Mouse (Mus musculus) intestine, embryonic 14.5 days (tissue): ENCODE data around the gene Tfrc. TPM values are rescaled to one million over a fixed set of nuclear protein-coding genes. Genes with fewer than 3 reads are reported as not detected.

Experiments
- ATAC-seq: fragments of 200-750 bp; cut with Nextera tagmentation; replicated peaks from 2 replicates; pipeline ENCODE4 v1.8.0; 2017; ENCODE audit warnings: low read depth, moderate number of reproducible peaks, moderate TSS enrichment, moderate library complexity; ENCODE audit not compliant: low FRiP score, low TSS enrichment
- DNase-seq: peaks from one replicate; pipeline ENCODE4 v3.0.0-alpha.2; 2018; ENCODE audit warnings: low spot score
- H3K27ac ChIP-seq: fragments of 300-500 bp; sonication (generic); 2 replicates; pipeline ENCODE4 v1.5.1; 2014; ENCODE audit warnings: low read depth, mild to moderate bottlenecking, control low read depth
- H3K27me3 ChIP-seq: fragments of 300-500 bp; sonication (generic); replicated peaks from 2 replicates; pipeline ENCODE4 v1.6.1; 2014; ENCODE audit warnings: low read length, control low read depth; ENCODE audit not compliant: control insufficient read depth, insufficient read depth
- H3K36me3 ChIP-seq: fragments of 300-500 bp; sonication (generic); 2 replicates; pipeline ENCODE4 v1.6.1; 2014; ENCODE audit warnings: low read length, control low read depth; ENCODE audit not compliant: control insufficient read depth, insufficient read depth
- H3K4me1 ChIP-seq: fragments of 300-500 bp; sonication (generic); replicated peaks from 2 replicates; pipeline ENCODE4 v1.6.1; 2014; ENCODE audit warnings: low read length, control low read depth, mixed read lengths; ENCODE audit not compliant: control insufficient read depth, insufficient read depth
- H3K4me2 ChIP-seq: fragments of 300-500 bp; sonication (generic); 2 replicates; pipeline ENCODE4 v1.6.1; 2014; ENCODE audit warnings: low read length
- H3K4me3 ChIP-seq: fragments of 300-500 bp; sonication (generic); 2 replicates; pipeline ENCODE4 v1.5.1; 2014; ENCODE audit warnings: low read depth, low read length, control low read depth, mixed read lengths
- H3K9ac ChIP-seq: fragments of 300-500 bp; sonication (generic); 2 replicates; pipeline ENCODE4 v1.6.1; 2014; ENCODE audit warnings: mild to moderate bottlenecking, low read length
- H3K9me3 ChIP-seq: fragments of 300-500 bp; sonication (generic); 2 replicates; pipeline ENCODE4 v1.6.1; 2016; ENCODE audit warnings: low read length, control low read depth; ENCODE audit not compliant: control insufficient read depth
- WGBS: fragments of 180-500 bp; shearing (Covaris S2); extraction: QIAGEN DNeasy Blood & Tissue Kit; methylation state at CpG from one replicate; pipeline ENCODE4 v1.1.7; 2014; 5-methylcytosine and 5-hydroxymethylcytosine counted together
- polyA plus RNA-seq: library from polyadenylated mRNA; unstranded; fragments of >200 nt; fragmentation: Nextera tagmentation; extraction: Ambion mirVana; gene quantifications from 2 replicates; pipeline ENCODE4 v1.2.1, GENCODE M21; 2014

Tfrc gene
- polyA plus RNA-seq, 1 experiment from 2014 or later = 162 TPM

- Histone ChIP-seq H3K9ac (no peak overlapping the region), H3K9me3 (no peaks in the 10 kb centered on the region), H3K36me3 (peaks cover 91% of the 10 kb centered on the region), H3K4me1 (no peaks in the 10 kb centered on the region), H3K27me3 (no peaks in the 10 kb centered on the region), H3K27ac (no peak overlapping the region), H3K4me2 (no peak overlapping the region), H3K4me3 (no peak overlapping the region)
- no peak for DNase-seq
- WGBS = 96% methylated on average over 8 of the region's 8 CpGs
- no peak for ATAC-seq
These were observed 19.4 kb downstream of the Tfrc start for GRCm38 (mm10) chr16:32628140-32628539.

- H3K9me3 ChIP-seq = no peaks in the 10 kb centered on the region
- no peak overlapping the region for H3K4me3 ChIP-seq
- 91% methylated on average over 4 of the region's 4 CpGs for WGBS
- no peak overlapping the region for H3K9ac ChIP-seq
- no peak overlapping the region for H3K4me2 ChIP-seq
- no peak for ATAC-seq
- H3K27ac ChIP-seq = no peak overlapping the region
- H3K36me3 ChIP-seq = peaks cover 51% of the 10 kb centered on the region
- H3K27me3 ChIP-seq = no peaks in the 10 kb centered on the region
- H3K4me1 ChIP-seq = no peaks in the 10 kb centered on the region
- no peak for DNase-seq
These were observed 23.7 kb downstream of the Tfrc start for GRCm38 (mm10) chr16:32632328-32632824.

GRCm38 (mm10) chr16:32633486-32634012, 24.8 kb downstream of the Tfrc start:
- 89% methylated on average over 4 of the region's 4 CpGs for WGBS
- Histone ChIP-seq H3K27ac (no peak overlapping the region), H3K36me3 (peaks cover 40% of the 10 kb centered on the region), H3K9me3 (no peaks in the 10 kb centered on the region), H3K4me1 (no peaks in the 10 kb centered on the region), H3K27me3 (no peaks in the 10 kb centered on the region), H3K9ac (no peak overlapping the region), H3K4me2 (no peak overlapping the region), H3K4me3 (no peak overlapping the region)
- ATAC-seq (no peak), DNase-seq (no peak)

- Histone ChIP-seq H3K4me3 (no peak overlapping the region), H3K9ac (no peak overlapping the region), H3K4me2 (no peak overlapping the region), H3K27me3 (no peaks in the 10 kb centered on the region), H3K9me3 (no peaks in the 10 kb centered on the region), H3K4me1 (no peaks in the 10 kb centered on the region), H3K36me3 (peaks cover 33% of the 10 kb centered on the region), H3K27ac (no peak overlapping the region)
- WGBS = 84% methylated on average over 5 of the region's 5 CpGs
- ATAC-seq = no peak
- DNase-seq = no peak
These were observed 25.5 kb downstream of the Tfrc start for GRCm38 (mm10) chr16:32634183-32634582.

- WGBS = 87% methylated on average over 3 of the region's 3 CpGs
These were observed 26.6 kb downstream of the Tfrc start for GRCm38 (mm10) chr16:32635314-32635713.

GRCm38 (mm10) chr16:32636331-32636730, 27.6 kb downstream of the Tfrc start:
- no peak for DNase-seq
- Histone ChIP-seq H3K4me3 (no peak overlapping the region), H3K27me3 (no peaks in the 10 kb centered on the region), H3K36me3 (peaks cover 12% of the 10 kb centered on the region), H3K4me2 (no peak overlapping the region), H3K27ac (no peak overlapping the region), H3K9ac (no peak overlapping the region), H3K4me1 (no peaks in the 10 kb centered on the region; the same call in 1 of the 2 replicates), H3K9me3 (no peaks in the 10 kb centered on the region)
- WGBS = 88% methylated on average over 3 of the region's 3 CpGs
- ATAC-seq = no peak

More at GRCm38 (mm10) chr16:32635314-32635713, 26.6 kb downstream of the Tfrc start:
- DNase-seq (no peak), ATAC-seq (no peak)
- Histone ChIP-seq H3K4me1 (no peaks in the 10 kb centered on the region; the same call in 1 of the 2 replicates), H3K9me3 (no peaks in the 10 kb centered on the region), H3K4me3 (no peak overlapping the region), H3K27me3 (no peaks in the 10 kb centered on the region), H3K36me3 (peaks cover 22% of the 10 kb centered on the region), H3K4me2 (no peak overlapping the region), H3K27ac (no peak overlapping the region), H3K9ac (no peak overlapping the region)

- H3K4me3 ChIP-seq = no peak overlapping the region
- no peak for ATAC-seq
- H3K9me3 ChIP-seq = no peaks in the 10 kb centered on the region
- WGBS = 33% methylated on average over 6 of the region's 6 CpGs
- no peak overlapping the region for H3K9ac ChIP-seq
- H3K27me3 ChIP-seq = no peaks in the 10 kb centered on the region
- peaks cover 4% of the 10 kb centered on the region; the same call in 1 of the 2 replicates for H3K4me1 ChIP-seq
- no peak overlapping the region for H3K4me2 ChIP-seq
- no peak for DNase-seq
- peaks cover 6% of the 10 kb centered on the region; the same call in 1 of the 2 replicates for H3K36me3 ChIP-seq
- H3K27ac ChIP-seq = no peak overlapping the region
These were observed 28.3 kb downstream of the Tfrc start for GRCm38 (mm10) chr16:32636871-32637521.

GRCm38 (mm10) chr16:32638476-32638875, 29.8 kb downstream of the Tfrc start:
- H3K4me2 ChIP-seq = no peak overlapping the region
- DNase-seq (peak; percentile 91), ATAC-seq (peak; percentile 69; the same call in 1 of the 2 replicates)
- 9% methylated on average over 8 of the region's 8 CpGs for WGBS
- no peak overlapping the region for H3K27ac ChIP-seq
- no peaks in the 10 kb centered on the region for H3K27me3 ChIP-seq
- no peak overlapping the region for H3K4me3 ChIP-seq
- H3K9me3 ChIP-seq = no peaks in the 10 kb centered on the region
- no peak overlapping the region for H3K9ac ChIP-seq
- H3K4me1 ChIP-seq = peaks cover 4% of the 10 kb centered on the region; the same call in 1 of the 2 replicates
- H3K36me3 ChIP-seq = no peaks in the 10 kb centered on the region

GRCm38 (mm10) chr16:32640096-32640495, 31.4 kb downstream of the Tfrc start:
- no peak overlapping the region for H3K4me3 ChIP-seq
- no peaks in the 10 kb centered on the region for H3K9me3 ChIP-seq
- ATAC-seq (no peak), DNase-seq (no peak)
- 54% methylated on average over 5 of the region's 5 CpGs for WGBS
- no peak overlapping the region for H3K9ac ChIP-seq
- no peaks in the 10 kb centered on the region for H3K27me3 ChIP-seq
- no peak overlapping the region for H3K4me2 ChIP-seq
- peaks cover 11% of the 10 kb centered on the region for H3K4me1 ChIP-seq
- H3K36me3 ChIP-seq = no peaks in the 10 kb centered on the region
- H3K27ac ChIP-seq = no peak overlapping the region
